Mouse (Mus musculus) brain, embryonic 14.5 days (tissue): ENCODE measurements around the gene Zfp36l2.

ENCODE experiments used
- CTCF ChIP-seq: fragments of 200-500 bp; IDR thresholded peaks from 2 replicates; pipeline ENCODE4 v1.5.1; 2012; ENCODE audit warnings: inconsistent platforms, mild to moderate bottlenecking, moderate library complexity, borderline replicate concordance; ENCODE audit not compliant: insufficient read depth, insufficient read length; ENCODE audit errors: extremely low read depth
- POLR2A ChIP-seq: fragments of 200-500 bp; IDR thresholded peaks from 2 replicates; pipeline ENCODE4 v1.6.1; 2012; ENCODE audit warnings: mild to moderate bottlenecking, inconsistent platforms, borderline replicate concordance; ENCODE audit not compliant: poor library complexity, insufficient read depth, insufficient read length, severe bottlenecking; ENCODE audit errors: extremely low read depth

DNA sequence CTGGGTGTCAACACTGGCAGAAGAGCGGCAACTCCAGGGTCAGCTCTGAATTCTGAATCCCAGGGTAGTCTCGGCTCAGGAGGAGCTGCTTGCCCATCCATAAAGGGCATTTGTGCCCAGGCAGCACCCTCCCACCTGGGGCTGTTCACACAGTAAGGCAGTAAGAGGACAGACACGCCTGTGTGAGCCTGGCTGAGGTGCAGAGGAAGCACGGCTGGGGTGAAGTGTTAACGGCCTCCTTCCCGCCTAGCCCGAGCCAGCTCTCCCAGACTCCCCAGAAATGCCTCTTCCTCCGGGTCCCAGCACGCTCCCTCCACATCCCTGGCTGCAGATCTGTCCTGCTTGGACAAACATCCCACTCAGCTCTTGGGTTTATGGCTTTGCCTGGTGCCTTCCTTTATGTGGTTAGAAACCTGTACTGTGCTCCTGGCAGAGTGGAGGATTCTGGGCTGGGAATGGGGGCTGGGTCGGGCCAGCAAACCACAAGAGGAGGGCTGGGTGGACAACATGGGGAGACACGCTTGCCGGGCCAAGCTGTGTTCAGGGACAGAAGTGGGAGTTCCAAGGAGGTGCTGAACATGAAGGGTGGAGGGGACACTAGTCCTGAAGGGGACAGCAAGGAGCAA lies 44.4 kb downstream of the Zfp36l2 start:
- TF ChIP-seq CTCF = no peak
- TF ChIP-seq POLR2A = no peak
